Mouse (Mus musculus) testis, adult 2 months (tissue): ENCODE measurements around the gene Hspd1. TPM values are rescaled to one million over a fixed set of nuclear protein-coding genes. Genes with fewer than 3 reads are reported as not detected.

Source experiments
- H3K27ac ChIP-seq: fragments of 200-500 bp; 2 replicates; pipeline ENCODE4 v1.5.1; 2012; ENCODE audit warnings: low read depth, low read length; ENCODE audit not compliant: control insufficient read depth, insufficient read depth
- H3K27me3 ChIP-seq: fragments of 200-500 bp; 2 replicates; pipeline ENCODE4 v1.6.1; 2012; ENCODE audit warnings: mild to moderate bottlenecking, low read length, moderate library complexity; ENCODE audit not compliant: control insufficient read depth, insufficient read depth
- H3K36me3 ChIP-seq: fragments of 200-500 bp; 2 replicates; pipeline ENCODE4 v1.6.1; 2012; ENCODE audit warnings: mild to moderate bottlenecking, low read length; ENCODE audit not compliant: control insufficient read depth, insufficient read depth
- H3K4me1 ChIP-seq: fragments of 200-500 bp; 2 replicates; pipeline ENCODE4 v1.6.1; 2012; ENCODE audit warnings: low read length; ENCODE audit not compliant: control insufficient read depth, insufficient read depth
- H3K4me3 ChIP-seq: fragments of 200-500 bp; 2 replicates; pipeline ENCODE4 v1.5.1; 2012; ENCODE audit warnings: low read depth, mild to moderate bottlenecking, low read length, moderate library complexity, mixed read lengths; ENCODE audit not compliant: control insufficient read depth
- CTCF ChIP-seq: fragments of 200-500 bp; IDR thresholded peaks from 2 replicates; pipeline ENCODE4 v1.5.1; 2012; ENCODE audit warnings: low read depth, mild to moderate bottlenecking, inconsistent platforms, low read length, moderate library complexity; ENCODE audit not compliant: control insufficient read depth, insufficient read depth, insufficient replicate concordance
- POLR2A ChIP-seq: fragments of 200-500 bp; IDR thresholded peaks from 2 replicates; pipeline ENCODE4 v1.6.1; 2012; ENCODE audit warnings: low read depth, mild to moderate bottlenecking, inconsistent platforms, low read length, moderate library complexity; ENCODE audit not compliant: control insufficient read depth
- polyA plus RNA-seq: library from polyadenylated mRNA; depleted of rRNA; stranded (reverse); fragments of >200 nt; gene quantifications from 2 replicates; pipeline ENCODE4 v1.2.3, GENCODE M21; 2012

Gene Hspd1
- polyA plus RNA-seq, 1 experiment: 12.8 TPM

GRCm38 (mm10) chr1:55052355-55052953, 35.6 kb downstream of the Hspd1 start, which contains the start of gene Coq10b:
TSS of gene Coq10b (plus strand) at chr1:55052770.
- Histone ChIP-seq H3K27ac (peak within 1 kb of the TSS; percentile 93), H3K36me3 (no peaks in the 10 kb centered on the region), H3K4me3 (peak within 1 kb of the TSS; percentile 99), H3K4me1 (peaks cover 2% of the 10 kb centered on the region), H3K27me3 (no peaks in the 10 kb centered on the region)
- TF ChIP-seq POLR2A (peak; percentile 78), CTCF (no peak)

GRCm38 (mm10) chr1:55051671-55052070, 36.4 kb downstream of the Hspd1 start:
- Histone ChIP-seq H3K36me3 (no peaks in the 10 kb centered on the region), H3K4me3 (peak overlapping the region; percentile 99; the same call in 1 of the 2 replicates), H3K27ac (peak overlapping the region; percentile 93), H3K27me3 (no peaks in the 10 kb centered on the region), H3K4me1 (peaks cover 2% of the 10 kb centered on the region)
- TF ChIP-seq POLR2A: no peak
- no peak for TF ChIP-seq CTCF

- Histone ChIP-seq H3K4me1 (peaks cover 2% of the 10 kb centered on the region; the same call in 1 of the 2 replicates), H3K4me3 (no peak overlapping the region), H3K36me3 (no peaks in the 10 kb centered on the region), H3K27me3 (no peaks in the 10 kb centered on the region), H3K27ac (no peak overlapping the region)
- TF ChIP-seq POLR2A (no peak), CTCF (no peak)
These were observed 39.0 kb downstream of the Hspd1 start for GRCm38 (mm10) chr1:55048841-55049587.

- Histone ChIP-seq H3K27ac (no peak overlapping the region), H3K27me3 (no peaks in the 10 kb centered on the region), H3K4me1 (no peaks in the 10 kb centered on the region), H3K4me3 (no peak overlapping the region), H3K36me3 (no peaks in the 10 kb centered on the region)
- no peak for TF ChIP-seq POLR2A
- TF ChIP-seq CTCF: no peak
These were observed 44.9 kb downstream of the Hspd1 start for GRCm38 (mm10) chr1:55043164-55043563.

- H3K27me3 ChIP-seq: no peaks in the 10 kb centered on the region
These were observed 45.8 kb downstream of the Hspd1 start for GRCm38 (mm10) chr1:55042246-55042645.

GRCm38 (mm10) chr1:55041691-55042090, 46.4 kb downstream of the Hspd1 start:
- no peak overlapping the region for H3K27ac ChIP-seq
- TF ChIP-seq POLR2A (no peak), CTCF (no peak)

More at GRCm38 (mm10) chr1:55042246-55042645, 45.8 kb downstream of the Hspd1 start:
- H3K36me3 ChIP-seq: no peaks in the 10 kb centered on the region
- no peak overlapping the region for H3K27ac ChIP-seq
- TF ChIP-seq POLR2A: no peak
- no peak for TF ChIP-seq CTCF
- no peaks in the 10 kb centered on the region for H3K4me1 ChIP-seq
- no peak overlapping the region for H3K4me3 ChIP-seq

GRCm38 (mm10) chr1:55039944-55040343, 48.1 kb downstream of the Hspd1 start:
- no peak overlapping the region for H3K27ac ChIP-seq
- TF ChIP-seq CTCF: no peak
- no peak for TF ChIP-seq POLR2A
- no peaks in the 10 kb centered on the region for H3K4me1 ChIP-seq
- no peaks in the 10 kb centered on the region for H3K36me3 ChIP-seq
- H3K27me3 ChIP-seq: no peaks in the 10 kb centered on the region
- no peak overlapping the region for H3K4me3 ChIP-seq

More at GRCm38 (mm10) chr1:55041691-55042090, 46.4 kb downstream of the Hspd1 start:
- no peaks in the 10 kb centered on the region for H3K27me3 ChIP-seq
- H3K36me3 ChIP-seq: no peaks in the 10 kb centered on the region
- H3K4me1 ChIP-seq: no peaks in the 10 kb centered on the region
- no peak overlapping the region for H3K4me3 ChIP-seq
